Mouse (Mus musculus) liver, embryonic 13.5 days (tissue): ENCODE measurements around the gene Slc9a1. TPM values are rescaled to one million over a fixed set of nuclear protein-coding genes. Genes with fewer than 3 reads are reported as not detected.

ENCODE experiments used
- ATAC-seq: fragments of 200-750 bp; cut with Nextera tagmentation; 2 replicates; pipeline ENCODE4 v1.8.0; 2017; ENCODE audit warnings: low read depth, mild to moderate bottlenecking, moderate number of reproducible peaks, moderate library complexity
- DNase-seq: peaks from one replicate; pipeline ENCODE4 v3.0.0; 2022
- H3K27ac ChIP-seq: fragments of 300-500 bp; sonication (generic); 2 replicates; pipeline ENCODE4 v1.5.1; 2015; ENCODE audit warnings: moderate library complexity, mild to moderate bottlenecking, inconsistent platforms
- H3K27me3 ChIP-seq: fragments of 300-500 bp; sonication (generic); 2 replicates; pipeline ENCODE4 v1.6.1; 2015; ENCODE audit warnings: mild to moderate bottlenecking, inconsistent platforms
- H3K36me3 ChIP-seq: fragments of 300-500 bp; sonication (generic); 2 replicates; pipeline ENCODE4 v1.6.1; 2015; ENCODE audit warnings: mild to moderate bottlenecking, inconsistent platforms
- H3K4me1 ChIP-seq: fragments of 300-500 bp; sonication (generic); replicated peaks from 2 replicates; pipeline ENCODE4 v1.6.1; 2015; ENCODE audit warnings: inconsistent platforms
- H3K4me2 ChIP-seq: fragments of 300-500 bp; sonication (generic); 2 replicates; pipeline ENCODE4 v1.6.1; 2015; ENCODE audit warnings: inconsistent platforms, mild to moderate bottlenecking, moderate library complexity
- H3K4me3 ChIP-seq: fragments of 300-500 bp; sonication (generic); replicated peaks from 2 replicates; pipeline ENCODE4 v1.5.1; 2015; ENCODE audit warnings: mild to moderate bottlenecking, inconsistent platforms
- H3K9ac ChIP-seq: fragments of 300-500 bp; sonication (generic); 2 replicates; pipeline ENCODE4 v1.6.1; 2015; ENCODE audit warnings: mild to moderate bottlenecking, inconsistent platforms
- H3K9me3 ChIP-seq: fragments of 300-500 bp; sonication (generic); replicated peaks from 2 replicates; pipeline ENCODE4 v1.6.1; 2016; ENCODE audit warnings: inconsistent platforms
- WGBS: fragments of 180-500 bp; shearing (Covaris S2); methylation state at CpG from one replicate; pipeline ENCODE4 v1.1.7; 2015; ENCODE audit not compliant: insufficient replicate concordance; 5-methylcytosine and 5-hydroxymethylcytosine counted together
- polyA plus RNA-seq: library from polyadenylated mRNA; unstranded; fragments of >200 nt; fragmentation: Nextera tagmentation; extraction: Ambion mirVana; gene quantifications from 2 replicates; pipeline ENCODE4 v1.2.1, GENCODE M21; 2015

The Slc9a1 gene
- polyA plus RNA-seq, 1 experiment from 2014 or later, result 2.7 TPM

DNA sequence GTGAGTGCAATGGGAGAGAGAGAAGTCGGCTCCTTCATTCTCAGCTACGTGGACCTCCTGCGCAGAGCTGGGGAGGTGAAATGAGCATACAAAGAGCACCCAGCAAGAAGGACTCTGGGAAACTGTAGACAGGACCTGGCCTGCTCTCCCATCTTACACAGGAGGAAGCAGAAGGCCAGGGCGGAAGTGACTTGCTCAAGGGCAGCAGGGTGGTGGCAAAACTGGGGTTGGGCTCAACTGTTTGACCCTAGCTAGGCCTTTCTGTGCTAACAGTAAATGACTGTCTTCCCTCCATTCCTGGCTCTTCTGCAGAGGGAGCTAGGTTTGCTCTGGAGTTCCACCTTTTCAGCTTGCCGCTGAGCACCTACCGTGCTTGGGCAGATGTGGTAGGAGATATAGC is 21.1 kb downstream of the Slc9a1 start:
- 49% methylated on average over 6 of the region's 6 CpGs for WGBS
- no peak for ATAC-seq
- peak overlapping the region; percentile 79 for H3K27ac ChIP-seq
- no peak for DNase-seq
- peaks cover 69% of the 10 kb centered on the region for H3K4me1 ChIP-seq
- H3K4me2 ChIP-seq, result peak overlapping the region; percentile 55
- H3K27me3 ChIP-seq, result no peaks in the 10 kb centered on the region
- H3K9me3 ChIP-seq, result no peaks in the 10 kb centered on the region
- H3K36me3 ChIP-seq, result peaks cover 3% of the 10 kb centered on the region; the same call in 1 of the 2 replicates
- no peak overlapping the region; the same call in 1 of the 2 replicates for H3K4me3 ChIP-seq
- H3K9ac ChIP-seq, result peak overlapping the region; percentile 30; the same call in 1 of the 2 replicates

- peak overlapping the region; percentile 79 for H3K27ac ChIP-seq
Measured at GRCm38 (mm10) chr4:133391185-133392040, 21.9 kb downstream of the Slc9a1 start.

DNA sequence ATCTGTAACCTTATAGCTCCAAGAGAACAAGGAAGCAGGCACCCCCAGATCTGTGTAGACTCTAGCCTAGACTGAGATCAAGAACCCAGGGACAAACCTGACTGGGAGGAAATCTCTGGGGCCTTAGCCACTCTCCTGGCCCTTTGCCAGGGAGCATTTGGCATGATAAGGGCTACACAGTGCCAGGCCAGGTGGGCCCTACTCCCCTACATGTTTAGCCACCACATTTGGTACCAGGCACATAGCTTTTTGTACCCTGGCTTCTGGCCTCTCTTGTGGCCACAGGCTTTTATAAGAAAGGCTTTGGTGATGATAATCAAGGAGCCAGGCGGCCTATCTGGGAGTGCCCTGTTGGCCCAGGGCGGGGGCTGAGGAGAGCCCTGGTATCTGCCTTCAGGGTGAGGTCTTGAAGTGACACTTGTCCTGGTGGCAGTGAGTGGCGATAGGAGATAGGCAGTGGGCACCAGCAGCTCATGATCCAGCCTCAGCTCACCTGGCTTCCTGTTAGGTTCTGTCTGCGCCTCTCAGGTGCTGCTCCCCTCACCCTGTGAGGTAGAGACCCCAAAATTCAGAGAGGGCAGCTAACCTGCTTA is 25.6 kb downstream of the Slc9a1 start:
- Histone ChIP-seq H3K4me1 (peaks cover 94% of the 10 kb centered on the region), H3K9me3 (no peaks in the 10 kb centered on the region), H3K36me3 (no peaks in the 10 kb centered on the region), H3K27me3 (no peaks in the 10 kb centered on the region), H3K4me2 (peak overlapping the region; percentile 67), H3K27ac (peak overlapping the region; percentile 93), H3K9ac (peak overlapping the region; percentile 74), H3K4me3 (peak overlapping the region; percentile 22; the same call in 1 of the 2 replicates)
- ATAC-seq (peak; percentile 93), DNase-seq (peak; percentile 81)
- 25% methylated on average over 4 of the region's 4 CpGs for WGBS

More at GRCm38 (mm10) chr4:133391185-133392040, 21.9 kb downstream of the Slc9a1 start:
- Histone ChIP-seq H3K36me3 (0 out of 2 replicates have a peak, but pooled peaks cover 3% of the 10 kb centered on the region), H3K4me2 (peak overlapping the region; percentile 55), H3K9ac (peak overlapping the region; percentile 30; the same call in 1 of the 2 replicates), H3K4me3 (no peak overlapping the region), H3K27me3 (no peaks in the 10 kb centered on the region), H3K4me1 (peaks cover 77% of the 10 kb centered on the region), H3K9me3 (no peaks in the 10 kb centered on the region)
- ATAC-seq, result no peak
- 70% methylated on average over 18 of the region's 18 CpGs for WGBS
- DNase-seq, result no peak

DNA sequence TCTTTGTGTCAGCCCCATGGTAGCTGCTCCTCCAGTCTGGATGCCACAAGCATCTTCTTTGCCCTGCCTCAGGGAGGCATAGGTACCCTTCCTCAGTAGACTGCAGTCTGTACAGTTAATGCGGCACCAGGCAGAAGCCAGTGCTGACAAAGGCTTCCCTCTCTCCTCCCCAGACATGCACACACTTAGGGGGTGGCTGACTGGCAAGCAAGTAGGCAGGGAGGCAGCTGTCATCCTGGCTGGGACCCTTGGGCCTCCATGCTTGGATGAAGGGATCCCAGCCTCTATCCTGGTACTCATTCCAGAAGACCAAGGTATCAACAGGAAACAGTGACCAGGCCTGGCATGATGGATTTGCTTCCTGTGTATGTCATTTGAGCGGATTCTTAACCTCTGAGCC is 26.6 kb downstream of the Slc9a1 start:
- DNase-seq (no peak), ATAC-seq (no peak)
- peak overlapping the region; percentile 93 for H3K27ac ChIP-seq
- H3K9me3 ChIP-seq, result no peaks in the 10 kb centered on the region
- H3K36me3 ChIP-seq, result no peaks in the 10 kb centered on the region
- H3K27me3 ChIP-seq, result no peaks in the 10 kb centered on the region
- 83% methylated on average over 2 of the region's 2 CpGs for WGBS
- peaks cover 94% of the 10 kb centered on the region for H3K4me1 ChIP-seq
- H3K4me2 ChIP-seq, result peak overlapping the region; percentile 67
- H3K4me3 ChIP-seq, result no peak overlapping the region
- H3K9ac ChIP-seq, result peak overlapping the region; percentile 74

- no peak for ATAC-seq
- no peaks in the 10 kb centered on the region for H3K27me3 ChIP-seq
- H3K4me1 ChIP-seq, result peaks cover 94% of the 10 kb centered on the region
- no peak overlapping the region for H3K4me2 ChIP-seq
- WGBS, result 61% methylated on average over 5 of the region's 5 CpGs
- H3K4me3 ChIP-seq, result no peak overlapping the region
- no peak overlapping the region for H3K9ac ChIP-seq
- H3K27ac ChIP-seq, result peak overlapping the region; percentile 70; the same call in 1 of the 2 replicates
- no peaks in the 10 kb centered on the region for H3K36me3 ChIP-seq
- no peak for DNase-seq
- no peaks in the 10 kb centered on the region for H3K9me3 ChIP-seq
Measured at GRCm38 (mm10) chr4:133397299-133397698, 27.8 kb downstream of the Slc9a1 start.

- Histone ChIP-seq H3K4me2 (no peak overlapping the region), H3K9me3 (no peaks in the 10 kb centered on the region), H3K9ac (peak overlapping the region; percentile 10; the same call in 1 of the 2 replicates), H3K4me1 (peaks cover 96% of the 10 kb centered on the region), H3K27ac (peak overlapping the region; percentile 70), H3K36me3 (no peaks in the 10 kb centered on the region), H3K27me3 (no peaks in the 10 kb centered on the region), H3K4me3 (no peak overlapping the region)
- WGBS, result 73% methylated on average over 8 of the region's 8 CpGs
- no peak for ATAC-seq
- DNase-seq, result no peak
Measured at GRCm38 (mm10) chr4:133397961-133398360, 28.5 kb downstream of the Slc9a1 start.

DNA sequence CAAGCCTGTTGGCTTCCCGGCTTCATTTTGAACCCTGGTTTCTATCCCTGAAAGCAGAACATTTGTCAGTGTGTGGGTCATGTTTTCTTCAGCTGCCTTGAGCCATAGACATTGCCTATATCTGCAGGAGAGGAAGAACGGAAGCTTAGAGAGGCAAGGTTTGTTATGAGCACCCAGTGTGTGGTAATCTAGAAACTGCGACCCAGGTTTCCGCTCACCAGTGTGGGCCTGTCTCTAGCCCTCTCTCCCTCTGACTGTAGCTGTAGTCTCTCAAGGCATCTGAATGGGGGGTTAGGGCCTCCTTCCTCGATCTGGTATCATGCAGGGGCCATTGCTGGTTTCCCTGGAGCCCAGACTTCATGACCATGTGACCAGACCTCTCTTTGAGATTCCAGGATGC is 29.1 kb downstream of the Slc9a1 start:
- Histone ChIP-seq H3K36me3 (peaks cover 3% of the 10 kb centered on the region; the same call in 1 of the 2 replicates), H3K4me1 (peaks cover 94% of the 10 kb centered on the region), H3K9ac (no peak overlapping the region), H3K27ac (peak overlapping the region; percentile 70), H3K4me2 (no peak overlapping the region), H3K27me3 (no peaks in the 10 kb centered on the region), H3K4me3 (no peak overlapping the region), H3K9me3 (no peaks in the 10 kb centered on the region)
- ATAC-seq (no peak), DNase-seq (no peak)
- WGBS, result 69% methylated on average over 5 of the region's 5 CpGs

GRCm38 (mm10) chr4:133399509-133399908 is 30.0 kb downstream of the Slc9a1 start:
- Histone ChIP-seq H3K4me2 (no peak overlapping the region), H3K4me1 (peaks cover 85% of the 10 kb centered on the region), H3K27ac (peak overlapping the region; percentile 70; the same call in 1 of the 2 replicates), H3K27me3 (no peaks in the 10 kb centered on the region), H3K4me3 (no peak overlapping the region), H3K36me3 (peaks cover 5% of the 10 kb centered on the region; the same call in 1 of the 2 replicates), H3K9me3 (no peaks in the 10 kb centered on the region), H3K9ac (no peak overlapping the region)
- ATAC-seq (no peak), DNase-seq (no peak)
- 73% methylated on average over 6 of the region's 6 CpGs for WGBS

DNA sequence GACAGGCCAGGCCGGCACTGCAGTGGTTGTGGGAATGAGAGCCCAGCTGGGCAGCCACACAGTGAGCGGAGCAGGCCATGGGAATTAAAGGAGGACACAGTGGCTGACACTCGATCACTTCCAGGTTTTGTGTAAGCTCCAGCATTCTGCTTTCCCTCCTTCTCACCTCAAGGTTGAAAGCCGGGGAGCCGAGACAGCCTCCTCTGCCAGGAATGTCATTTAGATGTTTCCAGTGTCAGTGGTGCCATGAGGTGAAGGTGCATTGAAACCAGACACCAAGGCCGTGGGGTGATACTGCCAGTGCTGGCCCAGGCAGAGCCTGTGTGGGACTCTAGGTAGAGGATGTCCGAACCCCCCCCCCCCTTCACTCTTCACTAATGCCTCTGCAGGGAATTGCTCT is 30.6 kb downstream of the Slc9a1 start:
- 77% methylated on average over 7 of the region's 7 CpGs for WGBS
- peaks cover 79% of the 10 kb centered on the region for H3K4me1 ChIP-seq
- H3K27ac ChIP-seq, result peak overlapping the region; percentile 70
- no peak overlapping the region for H3K4me3 ChIP-seq
- no peak overlapping the region for H3K9ac ChIP-seq
- H3K4me2 ChIP-seq, result no peak overlapping the region
- H3K36me3 ChIP-seq, result peaks cover 5% of the 10 kb centered on the region; the same call in 1 of the 2 replicates
- H3K27me3 ChIP-seq, result no peaks in the 10 kb centered on the region
- no peaks in the 10 kb centered on the region for H3K9me3 ChIP-seq
- ATAC-seq (no peak), DNase-seq (no peak)

DNA sequence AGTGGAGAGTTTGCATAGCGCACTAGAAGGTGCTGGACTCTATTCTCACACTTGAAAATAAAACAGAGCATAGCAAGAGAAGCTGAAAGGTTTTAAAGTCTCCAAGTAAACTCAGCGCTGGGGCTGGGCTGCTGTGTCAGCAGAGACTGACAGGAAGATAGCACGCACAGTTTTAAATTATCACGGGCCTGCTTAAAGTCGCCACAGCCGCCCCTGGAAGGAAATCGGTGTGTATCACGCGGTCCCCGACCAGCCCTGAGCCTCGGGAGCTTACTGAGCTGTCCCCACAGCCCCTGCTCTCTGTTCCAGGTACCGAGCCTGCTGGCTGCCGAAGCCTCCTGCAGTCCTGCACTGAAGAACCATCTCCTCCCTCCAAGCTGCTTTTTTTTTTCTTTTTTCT is 32.5 kb downstream of the Slc9a1 start:
- H3K9me3 ChIP-seq, result no peaks in the 10 kb centered on the region
- H3K9ac ChIP-seq, result peak overlapping the region; percentile 27
- no peak overlapping the region for H3K4me3 ChIP-seq
- H3K36me3 ChIP-seq, result peaks cover 11% of the 10 kb centered on the region
- H3K27ac ChIP-seq, result peak overlapping the region; percentile 76
- peaks cover 73% of the 10 kb centered on the region for H3K4me1 ChIP-seq
- 11% methylated on average over 13 of the region's 13 CpGs for WGBS
- no peaks in the 10 kb centered on the region for H3K27me3 ChIP-seq
- ATAC-seq, result peak; percentile 74
- H3K4me2 ChIP-seq, result peak overlapping the region; percentile 15; the same call in 1 of the 2 replicates
- peak; percentile 34 for DNase-seq

DNA sequence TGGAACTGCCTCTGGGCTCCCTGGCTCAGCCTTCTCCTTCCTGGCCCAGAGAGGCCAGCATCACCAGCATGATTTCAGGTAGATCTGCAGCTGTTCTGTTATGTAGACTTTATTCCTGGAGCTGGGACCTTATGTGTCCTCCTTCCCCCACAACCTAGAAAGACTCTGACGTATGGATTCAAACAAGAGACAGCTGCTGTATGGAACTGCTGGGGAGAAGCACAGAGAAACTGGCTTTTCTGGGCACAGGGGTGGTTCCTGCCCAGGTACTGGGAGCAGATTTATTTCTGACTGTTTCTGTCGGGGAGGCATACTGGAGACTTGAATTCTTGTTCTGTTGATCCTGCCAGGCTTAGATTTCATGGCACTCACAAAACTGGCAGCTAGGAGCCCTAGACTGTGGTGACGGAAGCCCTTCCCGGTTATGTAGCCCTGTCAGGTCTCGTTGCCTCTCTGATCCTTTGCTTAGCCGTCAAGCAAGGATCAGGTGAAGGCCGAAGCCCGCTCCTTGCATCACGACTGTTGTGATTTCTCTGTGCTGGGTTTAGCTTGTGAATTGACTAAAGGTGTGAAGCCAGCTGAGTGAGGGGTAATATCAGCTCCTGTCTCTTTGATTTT is 34.2 kb downstream of the Slc9a1 start:
- H3K27me3 ChIP-seq, result no peaks in the 10 kb centered on the region
- peaks cover 70% of the 10 kb centered on the region for H3K4me1 ChIP-seq
- no peak overlapping the region for H3K4me2 ChIP-seq
- ATAC-seq (no peak), DNase-seq (no peak)
- H3K27ac ChIP-seq, result no peak overlapping the region
- H3K9ac ChIP-seq, result no peak overlapping the region
- H3K4me3 ChIP-seq, result no peak overlapping the region
- H3K36me3 ChIP-seq, result peaks cover 11% of the 10 kb centered on the region
- 86% methylated on average over 9 of the region's 9 CpGs for WGBS
- H3K9me3 ChIP-seq, result no peaks in the 10 kb centered on the region
